Mouse (Mus musculus) CH12.LX (cell line): ENCODE results near the gene Rpl12.

ENCODE experiments used
- CHD1 ChIP-seq: IDR thresholded peaks from 2 replicates; pipeline ENCODE4 v1.6.1; 2012; ENCODE audit warnings: low read depth, low read length, improper control_type of control experiment, inconsistent platforms
- CTCF ChIP-seq, 2 experiments: IDR thresholded peaks in 1 of 2; conservative IDR thresholded peaks in 1 of 2; 2 replicates each; pipeline ENCODE4 v1.5.1; 2011 to 2012; ENCODE audit warnings: low read depth in 2 of 2, low read length in 2 of 2, improper control_type of control experiment in 1 of 2, inconsistent platforms in 1 of 2, mild to moderate bottlenecking in 1 of 2, moderate library complexity in 1 of 2
- EP300 ChIP-seq: IDR thresholded peaks from 2 replicates; pipeline ENCODE4 v1.6.1; 2011; ENCODE audit warnings: low read length, improper control_type of control experiment
- GABPA ChIP-seq: IDR thresholded peaks from 2 replicates; pipeline ENCODE4 v1.6.1; 2012; ENCODE audit warnings: low read depth, low read length, improper control_type of control experiment, inconsistent platforms; ENCODE audit not compliant: insufficient replicate concordance
- HCFC1 ChIP-seq: IDR thresholded peaks from 2 replicates; pipeline ENCODE4 v1.6.1; 2012; ENCODE audit warnings: low read depth, mild to moderate bottlenecking, inconsistent platforms, low read length, improper control_type of control experiment
- MAX ChIP-seq: IDR thresholded peaks from 2 replicates; pipeline ENCODE4 v1.6.1; 2011; ENCODE audit warnings: low read length, improper control_type of control experiment
- MAZ ChIP-seq: IDR thresholded peaks from 2 replicates; pipeline ENCODE4 v1.6.1; 2012; ENCODE audit warnings: low read depth, mild to moderate bottlenecking, inconsistent platforms, low read length, improper control_type of control experiment, moderate library complexity
- MXI1 ChIP-seq: IDR thresholded peaks from 2 replicates; pipeline ENCODE4 v1.6.1; 2011; ENCODE audit warnings: mild to moderate bottlenecking, low read depth, low read length, improper control_type of control experiment
- NRF1 ChIP-seq: IDR thresholded peaks from 2 replicates; pipeline ENCODE4 v1.6.1; 2014; ENCODE audit warnings: low read depth, mild to moderate bottlenecking, inconsistent platforms, low read length, improper control_type of control experiment, moderate library complexity
- POLR2A ChIP-seq: IDR thresholded peaks from 2 replicates; pipeline ENCODE4 v1.6.1; 2011; ENCODE audit warnings: low read depth, mild to moderate bottlenecking, improper control_type of control experiment, low read length
- USF1 ChIP-seq: IDR thresholded peaks from 2 replicates; pipeline ENCODE4 v1.6.1; 2014; ENCODE audit warnings: low read depth, mild to moderate bottlenecking, inconsistent platforms, low read length, improper control_type of control experiment
- ZC3H11A ChIP-seq: IDR thresholded peaks from 2 replicates; pipeline ENCODE4 v1.6.1; 2012; ENCODE audit warnings: low read depth, mild to moderate bottlenecking, inconsistent platforms, low read length, improper control_type of control experiment

DNA sequence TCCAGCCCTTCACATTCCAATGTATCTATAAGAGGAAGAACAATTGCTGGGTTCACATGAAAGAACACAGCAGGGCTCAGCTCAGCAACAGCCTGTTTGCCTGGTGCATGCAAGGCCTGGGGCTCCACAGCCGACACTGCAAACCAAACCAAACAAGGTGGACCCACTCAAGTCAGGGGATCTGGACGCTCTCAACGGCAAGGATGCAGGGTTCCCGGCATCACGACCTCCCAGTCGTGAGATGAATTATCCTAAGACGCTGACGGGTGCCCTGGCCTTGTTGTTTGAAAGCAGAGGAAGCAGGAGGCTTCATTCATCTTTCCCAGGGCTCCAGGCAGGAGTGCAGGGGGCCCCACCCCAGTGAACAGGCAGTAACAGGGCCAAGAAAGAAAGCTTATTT, 24.5 kb downstream of the Rpl12 start:
- no peak for TF ChIP-seq CTCF (conservative IDR thresholded peaks at IDR 0.05 in 1 of 2, IDR thresholded peaks at IDR 0.05 in 1 of 2; ENCODE audit: low read depth in 2 of 2, low read length in 2 of 2)
- no peak for TF ChIP-seq HCFC1
- no peak for TF ChIP-seq MAZ
- no peak for TF ChIP-seq POLR2A
- no peak for TF ChIP-seq GABPA
- TF ChIP-seq MXI1 = no peak
- no peak for TF ChIP-seq EP300
- no peak for TF ChIP-seq ZC3H11A
- TF ChIP-seq NRF1 = no peak
- TF ChIP-seq CHD1 = no peak
- no peak for TF ChIP-seq MAX
- TF ChIP-seq USF1 = no peak
